Mouse (Mus musculus) midbrain, embryonic 13.5 days (tissue): Measurements from ENCODE around the gene Trim34a. TPM values are rescaled to one million over a fixed set of nuclear protein-coding genes. Genes with fewer than 3 reads are reported as not detected.
"Not testable (repeated sequence)": the region's sequence is repeated elsewhere in the genome, so short reads cannot be mapped to it uniquely, and the experiment has no call there.

Source experiments
- ATAC-seq: fragments of 200-750 bp; cut with Nextera tagmentation; 2 replicates; pipeline ENCODE4 v1.8.0; 2017; ENCODE audit warnings: mild to moderate bottlenecking, moderate TSS enrichment, moderate library complexity
- H3K27ac ChIP-seq: fragments of 300-500 bp; sonication (generic); 2 replicates; pipeline ENCODE4 v1.5.1; 2015; ENCODE audit warnings: inconsistent platforms, mild to moderate bottlenecking, moderate library complexity
- H3K27me3 ChIP-seq: fragments of 300-500 bp; sonication (generic); 2 replicates; pipeline ENCODE4 v1.6.1; 2015; ENCODE audit warnings: mild to moderate bottlenecking, inconsistent platforms
- H3K36me3 ChIP-seq: fragments of 300-500 bp; sonication (generic); 2 replicates; pipeline ENCODE4 v1.6.1; 2015; ENCODE audit warnings: mild to moderate bottlenecking, inconsistent platforms
- H3K4me1 ChIP-seq: fragments of 300-500 bp; sonication (generic); replicated peaks from 2 replicates; pipeline ENCODE4 v1.6.1; 2015; ENCODE audit warnings: inconsistent platforms
- H3K4me2 ChIP-seq: fragments of 300-500 bp; sonication (generic); replicated peaks from 2 replicates; pipeline ENCODE4 v1.6.1; 2015; ENCODE audit warnings: moderate library complexity, mild to moderate bottlenecking, inconsistent platforms
- H3K4me3 ChIP-seq: fragments of 300-500 bp; sonication (generic); replicated peaks from 2 replicates; pipeline ENCODE4 v1.5.1; 2015; ENCODE audit warnings: mild to moderate bottlenecking, inconsistent platforms
- H3K9ac ChIP-seq: fragments of 300-500 bp; sonication (generic); replicated peaks from 2 replicates; pipeline ENCODE4 v1.6.1; 2015; ENCODE audit warnings: mild to moderate bottlenecking, inconsistent platforms
- H3K9me3 ChIP-seq: fragments of 300-500 bp; sonication (generic); 2 replicates; pipeline ENCODE4 v1.6.1; 2016; ENCODE audit warnings: mild to moderate bottlenecking, inconsistent platforms
- WGBS: fragments of 180-500 bp; shearing (Covaris S2); methylation state at CpG from one replicate; pipeline ENCODE4 v1.1.7; 2015; 5-methylcytosine and 5-hydroxymethylcytosine counted together
- polyA plus RNA-seq: library from polyadenylated mRNA; unstranded; fragments of >200 nt; fragmentation: Nextera tagmentation; extraction: Ambion mirVana; gene quantifications from 2 replicates; pipeline ENCODE4 v1.2.1, GENCODE M21; 2015

Trim34a gene
- 0.46 and 0.75 TPM in 2 replicates for polyA plus RNA-seq

DNA sequence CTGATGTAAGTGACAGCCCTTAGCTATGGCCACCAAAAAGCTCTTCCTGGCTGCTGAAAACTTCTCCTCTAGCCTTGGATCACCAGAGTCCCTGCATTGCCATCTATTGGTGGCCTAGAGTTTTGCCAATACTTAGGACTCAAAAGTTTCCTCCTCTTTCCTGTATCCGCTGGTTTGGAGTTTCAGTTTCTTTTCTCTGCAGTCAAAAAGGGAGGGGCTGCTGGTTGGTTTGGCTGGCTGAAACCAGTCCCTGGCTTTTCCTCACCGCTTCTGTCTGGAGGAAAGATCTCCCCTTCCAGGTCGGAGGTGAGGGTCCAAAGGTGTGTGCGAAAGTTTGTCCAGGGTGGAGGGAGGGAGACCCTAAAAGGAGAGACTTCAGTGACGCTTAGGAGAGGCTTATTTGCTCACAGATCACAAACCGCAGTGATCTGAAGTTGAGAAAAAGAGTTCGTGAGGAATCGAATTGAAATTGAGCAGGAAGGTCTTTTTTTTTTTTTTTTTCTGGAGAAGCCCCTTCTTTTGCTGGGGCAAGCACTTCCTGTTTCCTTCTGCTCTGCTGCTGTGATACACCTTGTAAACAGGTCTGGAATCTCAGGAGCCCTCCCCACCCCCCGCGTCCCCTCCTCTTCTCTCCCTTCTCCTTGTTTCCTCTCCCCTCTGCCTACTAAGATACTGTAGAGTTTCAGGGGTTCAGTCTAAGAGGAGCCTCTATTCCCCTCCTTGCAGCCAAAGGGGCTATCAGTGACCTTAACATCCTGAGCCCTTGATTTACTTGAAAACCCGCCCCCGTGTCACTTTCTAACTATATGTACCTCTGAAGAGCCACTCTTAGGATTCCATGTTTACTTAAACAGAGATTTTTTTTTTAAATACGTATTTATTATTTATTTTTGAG lies at the start of gene Trim34a:
TSS of gene Trim34a (plus strand) at position 171 of the 895 bp plus-strand sequence.
- H3K36me3 ChIP-seq = no peaks in the 10 kb centered on the region
- ATAC-seq = 0 out of 2 replicates have a peak, but pooled peaks have one; percentile 40
- H3K27me3 ChIP-seq = no peaks in the 10 kb centered on the region
- H3K4me3 ChIP-seq = peak within 1 kb of the TSS; percentile 31
- no peaks in the 10 kb centered on the region for H3K9me3 ChIP-seq
- H3K4me1 ChIP-seq = peaks cover 3% of the 10 kb centered on the region; the same call in 1 of the 2 replicates
- no peak within 1 kb of the TSS for H3K27ac ChIP-seq
- H3K4me2 ChIP-seq = peak within 1 kb of the TSS; percentile 41
- H3K9ac ChIP-seq = no peak within 1 kb of the TSS
- WGBS = 9% methylated on average over 13 of the region's 13 CpGs

DNA sequence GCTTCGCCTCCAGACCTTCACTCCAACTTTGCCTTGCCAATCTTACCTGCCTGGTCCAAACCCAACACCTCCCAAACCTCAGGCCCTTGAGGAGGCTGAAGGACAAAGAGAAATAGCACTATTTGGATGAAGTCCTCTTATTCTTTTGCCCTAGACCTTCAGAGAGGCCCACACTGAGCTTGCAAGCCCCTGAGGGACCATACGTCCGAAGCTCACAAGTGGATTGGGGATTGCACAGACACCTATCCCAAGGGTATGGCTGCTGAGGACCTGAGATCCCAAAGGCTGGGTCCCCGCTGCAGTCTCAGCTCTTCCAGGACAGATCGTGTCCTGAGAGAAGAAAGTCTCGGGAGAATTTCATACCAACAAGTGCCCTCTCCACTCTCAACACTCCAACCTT lies 48.4 kb upstream of the Trim34a start, which contains the start of gene Olfr649:
TSS of gene Olfr649 (minus strand) at position 101 of the 400 bp plus-strand sequence.
- H3K27ac ChIP-seq = no peak within 1 kb of the TSS
- H3K9ac ChIP-seq = no peak within 1 kb of the TSS
- no peaks in the 10 kb centered on the region for H3K27me3 ChIP-seq
- no peaks in the 10 kb centered on the region for H3K4me1 ChIP-seq
- no peaks in the 10 kb centered on the region for H3K9me3 ChIP-seq
- H3K4me3 ChIP-seq = no peak within 1 kb of the TSS
- no peaks in the 10 kb centered on the region for H3K36me3 ChIP-seq
- H3K4me2 ChIP-seq = no peak within 1 kb of the TSS
- 87% methylated on average over 6 of the region's 6 CpGs for WGBS
- no peak for ATAC-seq

DNA sequence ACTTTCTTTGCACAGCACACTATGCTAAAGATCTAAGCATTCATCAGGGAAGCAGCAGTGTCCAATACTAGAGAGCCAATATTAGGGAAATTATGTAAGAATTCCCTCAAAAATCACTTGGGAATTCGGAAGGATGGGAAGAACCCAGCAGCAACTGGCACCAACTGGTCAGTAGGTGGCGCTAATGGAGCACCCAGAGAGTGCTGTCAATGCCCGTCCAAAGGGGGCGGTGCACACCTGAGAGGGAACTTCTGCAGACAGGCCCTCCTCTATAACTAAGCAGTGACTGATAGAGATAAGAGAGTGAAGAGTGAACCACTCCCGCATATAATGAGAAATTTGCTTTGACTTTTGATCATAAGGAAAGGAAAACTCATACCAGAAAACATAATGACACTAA lies 44.4 kb upstream of the Trim34a start:
- H3K27me3 ChIP-seq = no peaks in the 10 kb centered on the region
- no peak for ATAC-seq

DNA sequence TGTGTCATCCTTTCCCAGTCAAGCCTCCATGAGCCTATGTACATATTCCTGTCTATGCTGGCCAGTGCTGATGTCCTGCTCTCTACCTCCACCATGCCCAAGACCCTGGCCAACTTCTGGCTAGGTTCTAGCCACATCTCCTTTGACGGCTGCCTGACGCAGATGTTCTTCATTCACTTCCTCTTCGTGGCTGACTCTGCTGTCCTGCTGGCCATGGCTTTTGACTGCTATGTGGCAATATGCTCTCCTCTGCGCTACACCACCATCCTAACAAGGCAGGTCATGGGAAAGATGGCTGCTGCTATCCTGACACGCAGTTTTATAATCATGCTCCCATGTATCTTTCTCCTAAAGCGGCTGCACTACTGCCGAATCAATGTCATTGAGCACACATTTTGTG lies 38.1 kb upstream of the Trim34a start:
- H3K36me3 ChIP-seq = no peaks in the 10 kb centered on the region
- H3K9ac ChIP-seq = no peak overlapping the region
- no peak overlapping the region for H3K27ac ChIP-seq
- no peaks in the 10 kb centered on the region for H3K27me3 ChIP-seq
- H3K4me3 ChIP-seq = no peak overlapping the region
- H3K9me3 ChIP-seq = no peaks in the 10 kb centered on the region
- H3K4me1 ChIP-seq = no peaks in the 10 kb centered on the region
- WGBS = 92% methylated on average over 7 of the region's 7 CpGs
- no peak overlapping the region for H3K4me2 ChIP-seq
- ATAC-seq = no peak

More for the DNA sequence above, 44.4 kb upstream of the Trim34a start:
- H3K36me3 ChIP-seq = no peaks in the 10 kb centered on the region
- no peaks in the 10 kb centered on the region for H3K4me1 ChIP-seq
- H3K4me3 ChIP-seq = no peak overlapping the region
- no peak overlapping the region for H3K4me2 ChIP-seq
- WGBS = 9% methylated on average over 5 of the region's 5 CpGs
- no peak overlapping the region for H3K27ac ChIP-seq
- H3K9ac ChIP-seq = no peak overlapping the region
- H3K9me3 ChIP-seq = no peaks in the 10 kb centered on the region

DNA sequence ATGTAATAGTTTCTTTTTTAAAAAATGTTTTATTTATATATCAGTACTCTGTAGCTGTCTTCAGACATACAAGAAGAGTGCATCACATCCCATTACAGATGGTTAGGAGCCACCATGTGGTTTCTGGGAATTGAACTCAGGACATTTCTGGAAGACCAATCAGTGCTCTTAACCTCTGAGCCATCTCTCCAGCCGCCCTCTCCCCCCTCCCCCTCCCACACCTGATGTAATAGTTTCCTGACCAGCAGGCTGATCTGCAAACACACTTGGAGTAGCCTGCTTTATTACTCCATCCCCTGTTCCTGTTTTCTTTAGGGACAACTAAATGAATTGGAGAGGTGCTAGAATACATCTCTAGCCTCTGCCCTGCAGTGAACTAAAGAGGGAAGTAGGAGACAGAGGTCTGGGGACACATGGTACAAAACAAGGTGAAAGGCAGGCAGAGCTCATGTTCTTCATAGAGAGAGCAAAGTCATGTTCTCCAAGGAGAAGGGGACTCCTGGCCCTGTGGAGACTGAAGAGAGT lies 28.2 kb upstream of the Trim34a start:
- 73% methylated on average over 1 of the region's 1 CpGs for WGBS
- Histone ChIP-seq H3K9me3 (no peaks in the 10 kb centered on the region), H3K27me3 (peaks cover 3% of the 10 kb centered on the region; the same call in 1 of the 2 replicates), H3K4me3 (no peak overlapping the region), H3K27ac (no peak overlapping the region), H3K36me3 (no peaks in the 10 kb centered on the region), H3K9ac (no peak overlapping the region), H3K4me2 (no peak overlapping the region), H3K4me1 (peaks cover 8% of the 10 kb centered on the region)
- no peak for ATAC-seq

DNA sequence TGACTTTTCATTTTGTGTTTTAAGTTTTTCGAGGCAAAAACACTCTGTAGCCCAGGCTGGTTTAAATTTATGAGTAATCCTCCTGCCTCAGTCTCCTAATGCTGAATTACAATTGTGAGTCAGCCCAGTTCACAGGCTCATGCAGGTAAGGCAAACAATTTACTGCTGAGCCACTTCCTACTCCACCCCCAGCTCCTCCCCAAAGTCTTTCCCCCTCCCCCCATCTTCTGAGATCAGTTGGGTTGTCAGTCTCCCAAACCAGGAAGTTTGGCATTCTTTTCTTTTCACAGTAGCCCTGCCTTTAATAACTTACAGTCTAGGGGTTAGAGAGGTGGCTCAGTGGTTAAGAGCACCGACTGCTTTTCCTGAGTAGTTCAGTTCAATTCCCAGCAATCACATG lies 26.4 kb upstream of the Trim34a start:
- H3K9ac ChIP-seq = no peak overlapping the region
- H3K27me3 ChIP-seq = peaks cover 3% of the 10 kb centered on the region; the same call in 1 of the 2 replicates
- H3K4me3 ChIP-seq = no peak overlapping the region
- no peak overlapping the region for H3K4me2 ChIP-seq
- 79% methylated on average over 2 of the region's 2 CpGs for WGBS
- peaks cover 8% of the 10 kb centered on the region for H3K4me1 ChIP-seq
- no peak for ATAC-seq
- no peaks in the 10 kb centered on the region for H3K9me3 ChIP-seq
- H3K27ac ChIP-seq = no peak overlapping the region
- no peaks in the 10 kb centered on the region for H3K36me3 ChIP-seq

DNA sequence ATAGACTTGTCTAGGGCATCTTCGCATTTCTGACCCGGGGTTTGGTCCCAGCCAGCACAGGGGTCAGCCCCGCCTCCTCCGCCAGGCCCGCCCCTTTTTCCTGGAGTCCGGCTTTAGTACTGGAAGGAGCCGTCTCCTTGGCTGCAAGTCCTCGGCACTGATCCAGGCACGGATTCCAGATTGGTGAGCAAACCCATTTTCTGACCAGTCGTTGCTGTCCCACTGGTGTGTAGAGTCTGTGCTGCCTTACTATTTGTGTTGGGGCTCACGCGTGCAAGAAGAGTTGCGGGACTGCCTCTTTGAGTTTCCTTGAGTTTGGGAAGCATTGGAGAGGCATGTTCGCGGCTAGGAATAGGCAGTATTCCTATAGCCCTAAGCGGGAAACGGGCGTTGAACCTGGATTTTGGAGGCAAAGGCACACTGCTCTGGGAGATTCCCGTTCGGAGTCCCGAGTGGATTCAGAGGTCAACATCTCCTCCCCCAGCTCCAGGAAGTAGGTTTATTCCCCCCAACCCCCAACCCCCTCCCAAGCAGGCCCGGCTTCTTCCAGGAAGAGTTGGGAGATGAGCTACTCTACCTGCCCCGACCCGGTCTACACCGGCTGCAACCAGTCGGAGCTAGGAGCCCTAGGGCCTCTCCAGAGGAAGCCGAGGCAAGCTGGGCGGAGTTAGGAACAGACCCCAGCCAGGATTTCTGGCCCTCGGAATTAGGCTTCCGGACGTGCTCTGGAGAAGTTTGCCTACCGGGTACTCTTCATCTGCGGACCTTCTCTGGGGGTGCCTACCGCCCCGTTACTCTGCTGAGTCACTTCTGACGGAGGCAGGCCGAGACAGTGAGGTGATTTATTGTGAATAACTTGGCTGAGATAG lies 25.3 kb upstream of the Trim34a start, which contains the start of gene Trim6:
TSS of gene Trim6 (plus strand) at position 93 of the 869 bp plus-strand sequence.
- H3K4me2 ChIP-seq = peak within 1 kb of the TSS; percentile 51
- H3K9ac ChIP-seq = peak within 1 kb of the TSS; percentile 23; the same call in 1 of the 2 replicates
- H3K36me3 ChIP-seq = no peaks in the 10 kb centered on the region
- 2% methylated on average over 37 of the region's 37 CpGs for WGBS
- ATAC-seq = peak; percentile 63
- H3K27me3 ChIP-seq = peaks cover 3% of the 10 kb centered on the region; the same call in 1 of the 2 replicates
- peaks cover 8% of the 10 kb centered on the region for H3K4me1 ChIP-seq
- no peak within 1 kb of the TSS for H3K27ac ChIP-seq
- peak within 1 kb of the TSS; percentile 27 for H3K4me3 ChIP-seq
- H3K9me3 ChIP-seq = no peaks in the 10 kb centered on the region

DNA sequence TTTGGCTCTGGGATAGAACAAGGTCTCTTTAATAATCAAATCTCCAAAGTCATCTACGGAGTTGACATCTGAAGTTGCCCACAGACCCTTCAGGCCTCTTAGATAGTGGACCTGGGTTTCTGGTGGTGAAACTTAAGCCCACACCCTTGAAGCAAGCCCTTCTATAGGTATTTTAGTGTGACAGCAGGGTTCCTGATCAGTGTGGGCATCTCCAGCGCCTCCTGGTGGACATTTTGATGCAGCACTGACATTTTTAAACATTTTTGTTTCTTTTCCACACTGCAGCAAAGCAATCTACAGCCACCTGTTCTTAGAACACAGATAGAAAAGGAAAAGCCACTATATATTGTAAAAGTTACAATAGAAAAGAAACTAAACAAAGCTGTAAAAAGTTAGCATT lies 13.1 kb upstream of the Trim34a start:
- Histone ChIP-seq H3K9ac (no peak overlapping the region), H3K27ac (no peak overlapping the region), H3K36me3 (no peaks in the 10 kb centered on the region), H3K4me1 (no peaks in the 10 kb centered on the region), H3K27me3 (no peaks in the 10 kb centered on the region), H3K4me3 (no peak overlapping the region), H3K4me2 (no peak overlapping the region), H3K9me3 (no peaks in the 10 kb centered on the region)
- ATAC-seq = no peak
- 35% methylated on average over 2 of the region's 2 CpGs for WGBS

DNA sequence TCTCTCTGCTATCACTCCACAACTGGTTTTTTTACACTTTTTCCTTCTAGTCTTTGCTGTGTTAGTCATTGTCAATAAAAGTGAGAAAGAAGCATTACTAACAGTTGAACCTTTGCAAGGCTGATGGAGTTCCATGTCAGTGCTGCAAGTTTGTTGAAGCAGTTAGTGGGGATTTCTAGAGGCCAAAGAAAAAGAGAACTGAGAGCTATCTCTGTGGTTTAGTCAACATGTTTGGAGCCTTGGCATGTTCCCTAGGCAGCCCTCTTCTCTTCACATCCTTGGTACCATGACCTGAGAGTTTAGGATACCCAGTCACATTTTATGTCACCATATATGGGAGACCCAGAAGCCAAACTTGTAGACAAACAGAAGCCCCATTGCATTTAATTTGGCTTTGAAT lies 3.4 kb upstream of the Trim34a start:
- Histone ChIP-seq H3K9me3 (no peaks in the 10 kb centered on the region), H3K27ac (no peak overlapping the region), H3K9ac (no peak overlapping the region), H3K4me3 (no peak overlapping the region), H3K4me2 (no peak overlapping the region), H3K36me3 (no peaks in the 10 kb centered on the region), H3K27me3 (no peaks in the 10 kb centered on the region), H3K4me1 (peaks cover 3% of the 10 kb centered on the region; the same call in 1 of the 2 replicates)
- no peak for ATAC-seq

DNA sequence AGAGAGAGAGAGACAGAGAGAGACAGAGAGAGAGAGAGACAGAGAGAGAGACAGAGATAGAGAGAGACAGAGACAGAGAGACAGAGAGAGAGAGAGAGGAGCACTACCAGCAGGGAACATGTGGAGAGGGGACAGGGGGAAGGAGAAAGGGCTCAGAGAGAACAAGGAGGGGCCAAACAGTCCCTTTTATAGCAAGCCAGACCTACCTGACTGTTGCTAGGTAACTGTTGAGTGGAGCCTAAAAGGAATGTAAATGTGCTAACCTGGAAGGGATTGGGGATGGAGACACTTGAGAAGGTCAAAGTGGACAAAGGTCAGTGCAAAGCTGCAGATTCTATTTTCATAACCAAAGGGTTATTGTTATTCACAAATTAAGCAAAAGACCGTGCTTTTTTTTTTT lies 641 bp upstream of the Trim34a start:
- WGBS = 47% methylated on average over 1 of the region's 1 CpGs

DNA sequence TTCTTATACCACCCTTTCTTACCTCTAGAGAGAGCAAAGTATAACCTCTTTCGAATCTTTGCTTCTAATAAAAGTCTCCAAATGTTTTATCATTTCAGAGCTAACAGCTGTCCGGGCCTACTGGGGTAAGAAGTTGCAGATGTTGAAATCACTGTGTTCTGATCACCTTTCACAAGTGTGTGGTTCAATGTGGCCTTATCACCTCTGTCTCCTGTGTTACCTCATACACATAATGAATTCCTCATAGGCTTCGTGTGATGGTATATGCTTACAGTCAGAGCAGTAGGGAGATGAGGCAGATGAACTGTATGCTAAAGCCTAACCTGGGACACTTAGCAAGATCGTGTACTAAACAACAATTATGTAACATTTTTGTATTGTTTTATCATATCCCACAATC lies 16.1 kb downstream of the Trim34a start:
- H3K4me1 ChIP-seq, H3K9me3 ChIP-seq, ATAC-seq, H3K36me3 ChIP-seq, H3K4me2 ChIP-seq, H3K27ac ChIP-seq, H3K27me3 ChIP-seq, H3K9ac ChIP-seq, H3K4me3 ChIP-seq: not testable (repeated sequence)
- 87% methylated on average over 4 of the region's 4 CpGs for WGBS

More for the DNA sequence above, 641 bp upstream of the Trim34a start:
- ATAC-seq = no peak
- H3K4me3 ChIP-seq = no peak overlapping the region
- no peaks in the 10 kb centered on the region for H3K9me3 ChIP-seq
- no peaks in the 10 kb centered on the region for H3K36me3 ChIP-seq
- H3K9ac ChIP-seq = no peak overlapping the region
- H3K4me2 ChIP-seq = no peak overlapping the region
- no peak overlapping the region for H3K27ac ChIP-seq
- H3K27me3 ChIP-seq = no peaks in the 10 kb centered on the region
- H3K4me1 ChIP-seq = peaks cover 3% of the 10 kb centered on the region; the same call in 1 of the 2 replicates
